Mouse (Mus musculus): ENCODE data around the gene E130114P18Rik. TPM values are rescaled to one million over a fixed set of nuclear protein-coding genes. Genes with fewer than 3 reads are reported as not detected.

Gene E130114P18Rik
- polyA plus RNA-seq, 1 experiment from 2014 or later = 1.6 TPM

DNA sequence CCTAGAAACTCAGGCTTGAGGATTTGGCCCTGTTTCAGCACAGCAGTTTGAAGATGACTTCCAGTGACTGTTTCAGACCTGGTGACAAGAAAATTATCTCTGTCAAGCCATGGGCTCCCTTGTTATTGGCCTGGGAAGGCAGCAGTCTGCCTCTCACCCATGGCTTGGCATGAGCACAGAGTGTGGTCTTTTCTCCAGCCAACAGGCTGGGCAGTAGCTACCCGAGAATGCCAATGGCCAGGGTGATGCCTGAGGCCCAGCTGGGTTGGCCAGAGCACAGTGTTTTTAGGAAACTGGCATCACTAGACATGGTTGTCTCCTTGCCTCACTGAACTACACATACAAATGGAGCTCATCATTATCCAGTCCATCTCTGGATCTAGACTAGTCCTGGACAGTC, 157.5 kb downstream of the E130114P18Rik start:
- Histone ChIP-seq H3K4me2 (replicated peaks; ENCODE audit: low read depth) (no peak overlapping the region), H3K27me3 (replicated peaks; ENCODE audit: control insufficient read depth, insufficient read depth, low read length) (no peaks in the 10 kb centered on the region), H3K4me1 (replicated peaks; ENCODE audit: control insufficient read depth, insufficient read depth, low read length) (no peaks in the 10 kb centered on the region; the same call in 1 of the 2 replicates), H3K9me3 (ENCODE audit: control insufficient read depth) (no peaks in the 10 kb centered on the region), H3K4me3 (ENCODE audit: low read depth, low read length) (no peak overlapping the region), H3K36me3 (ENCODE audit: control insufficient read depth, insufficient read depth) (no peaks in the 10 kb centered on the region), H3K9ac (ENCODE audit: low read depth, low read length) (no peak overlapping the region), H3K27ac (ENCODE audit: low read depth, low read length) (no peak overlapping the region)
- 83% methylated on average over 1 of the region's 1 CpGs for WGBS
- no peak for ATAC-seq
- TF ChIP-seq CTCF (IDR thresholded peaks at IDR 0.05; ENCODE audit: low read depth) = no peak

DNA sequence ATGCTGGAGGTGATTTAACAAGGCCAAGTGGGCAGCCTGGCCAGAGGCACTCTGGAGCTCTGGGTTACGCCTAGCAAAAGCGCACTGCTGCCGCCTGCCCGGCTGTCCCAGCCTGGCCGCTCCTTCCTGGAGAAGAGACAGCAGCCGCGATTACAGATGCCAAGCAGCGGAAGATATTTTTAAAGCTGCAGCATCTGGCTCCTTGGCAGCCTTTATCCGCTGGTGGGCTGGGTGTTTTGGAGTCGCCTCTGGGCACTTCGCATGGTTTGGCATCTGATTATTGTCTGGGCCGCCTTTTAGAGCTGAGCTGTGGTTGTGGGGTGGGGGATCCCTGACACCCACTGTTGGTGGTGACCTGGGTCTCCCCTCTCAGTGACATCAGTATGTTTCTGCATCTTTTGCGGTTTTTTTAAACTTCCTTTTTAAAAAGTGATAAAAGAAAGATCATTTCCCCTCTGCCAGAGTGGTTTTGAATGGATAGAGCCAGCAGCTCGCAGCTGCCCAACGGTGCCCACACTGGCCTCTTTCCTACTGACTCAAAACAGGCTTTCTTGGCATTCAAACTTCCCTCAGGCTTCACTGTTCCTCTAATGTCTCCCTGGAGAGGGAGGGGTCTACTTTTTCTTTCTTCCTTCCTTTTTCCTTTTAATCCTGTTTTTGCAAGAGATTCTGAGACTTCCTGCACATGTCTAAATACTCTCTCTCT, 159.1 kb downstream of the E130114P18Rik start:
- H3K4me1 ChIP-seq (replicated peaks; ENCODE audit: control insufficient read depth, insufficient read depth, low read length) = no peaks in the 10 kb centered on the region
- H3K27ac ChIP-seq (ENCODE audit: low read depth, low read length) = no peak overlapping the region
- ATAC-seq = no peak
- H3K4me2 ChIP-seq (replicated peaks; ENCODE audit: low read depth) = no peak overlapping the region
- H3K27me3 ChIP-seq (replicated peaks; ENCODE audit: control insufficient read depth, insufficient read depth, low read length) = no peaks in the 10 kb centered on the region
- H3K4me3 ChIP-seq (ENCODE audit: low read depth, low read length) = no peak overlapping the region
- no peaks in the 10 kb centered on the region for H3K9me3 ChIP-seq (ENCODE audit: control insufficient read depth)
- TF ChIP-seq CTCF (IDR thresholded peaks at IDR 0.05; ENCODE audit: low read depth) = peak; percentile 36
- WGBS = 60% methylated on average over 15 of the region's 15 CpGs
- no peaks in the 10 kb centered on the region for H3K36me3 ChIP-seq (ENCODE audit: control insufficient read depth, insufficient read depth)
- H3K9ac ChIP-seq (ENCODE audit: low read depth, low read length) = no peak overlapping the region

DNA sequence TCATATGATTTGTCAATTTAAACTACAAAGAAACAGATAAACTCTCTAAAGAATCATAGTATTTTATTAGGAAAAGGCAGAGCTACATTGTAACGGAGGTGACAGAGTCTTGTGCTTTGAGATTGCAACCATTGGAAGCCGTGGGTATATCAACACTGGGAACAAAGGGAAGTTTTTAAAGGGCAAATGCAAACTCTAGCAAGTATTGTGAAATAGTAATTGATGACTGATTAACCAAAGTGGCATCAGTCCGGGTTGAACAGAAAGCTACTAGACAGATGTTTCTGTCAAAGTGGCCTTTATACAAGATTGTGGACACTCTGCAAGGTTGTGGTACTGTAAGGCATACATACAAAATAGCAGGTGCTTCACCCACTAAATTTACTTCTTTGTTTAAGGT, 162.8 kb downstream of the E130114P18Rik start:
- no peak overlapping the region for H3K9ac ChIP-seq (ENCODE audit: low read depth, low read length)
- no peaks in the 10 kb centered on the region for H3K27me3 ChIP-seq (replicated peaks; ENCODE audit: control insufficient read depth, insufficient read depth, low read length)
- H3K4me3 ChIP-seq (ENCODE audit: low read depth, low read length) = no peak overlapping the region
- TF ChIP-seq CTCF (IDR thresholded peaks at IDR 0.05; ENCODE audit: low read depth) = no peak
- H3K4me2 ChIP-seq (replicated peaks; ENCODE audit: low read depth) = no peak overlapping the region
- no peaks in the 10 kb centered on the region for H3K4me1 ChIP-seq (replicated peaks; ENCODE audit: control insufficient read depth, insufficient read depth, low read length)
- 39% methylated on average over 3 of the region's 3 CpGs for WGBS
- H3K36me3 ChIP-seq (ENCODE audit: control insufficient read depth, insufficient read depth) = no peaks in the 10 kb centered on the region
- H3K27ac ChIP-seq (ENCODE audit: low read depth, low read length) = no peak overlapping the region
- no peaks in the 10 kb centered on the region for H3K9me3 ChIP-seq (ENCODE audit: control insufficient read depth)
- ATAC-seq = peak; percentile 31; the same call in 1 of the 2 replicates

DNA sequence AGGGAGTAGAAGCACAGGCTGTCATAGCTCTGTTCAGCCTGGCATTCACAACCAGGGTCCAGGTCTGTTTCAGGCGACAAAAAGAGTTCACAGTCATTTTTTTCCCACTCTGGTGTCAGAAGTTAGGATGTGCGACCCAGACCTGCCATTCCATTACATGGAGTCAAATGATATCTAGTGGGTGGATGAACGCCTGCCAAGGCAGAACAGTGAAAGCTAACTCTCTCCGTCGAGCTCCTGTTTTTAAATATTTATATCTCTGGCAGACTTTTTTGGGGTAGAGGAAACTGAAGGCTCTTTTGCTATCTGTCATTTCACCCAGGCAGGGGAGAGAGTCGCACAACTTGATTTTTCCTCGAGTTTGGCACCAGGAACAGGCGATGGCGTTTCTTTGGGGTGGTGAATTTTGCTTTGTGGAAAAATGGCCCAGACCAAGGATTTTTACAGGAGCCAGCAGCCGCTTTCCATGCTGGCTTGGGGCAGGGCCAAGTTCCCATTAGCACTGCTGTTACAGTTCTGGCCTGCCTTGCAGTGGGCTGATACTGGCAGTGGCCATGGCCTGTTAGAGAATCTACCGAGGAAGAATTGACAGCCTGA, 166.5 kb downstream of the E130114P18Rik start:
- WGBS = 61% methylated on average over 11 of the region's 11 CpGs
- no peak for ATAC-seq
- TF ChIP-seq CTCF (IDR thresholded peaks at IDR 0.05; ENCODE audit: low read depth) = no peak
- H3K9me3 ChIP-seq (ENCODE audit: control insufficient read depth) = no peaks in the 10 kb centered on the region
- H3K4me3 ChIP-seq (ENCODE audit: low read depth, low read length) = no peak overlapping the region
- no peak overlapping the region for H3K9ac ChIP-seq (ENCODE audit: low read depth, low read length)
- H3K27me3 ChIP-seq (replicated peaks; ENCODE audit: control insufficient read depth, insufficient read depth, low read length) = no peaks in the 10 kb centered on the region
- H3K4me2 ChIP-seq (replicated peaks; ENCODE audit: low read depth) = no peak overlapping the region
- H3K4me1 ChIP-seq (replicated peaks; ENCODE audit: control insufficient read depth, insufficient read depth, low read length) = no peaks in the 10 kb centered on the region
- no peaks in the 10 kb centered on the region for H3K36me3 ChIP-seq (ENCODE audit: control insufficient read depth, insufficient read depth)
- no peak overlapping the region for H3K27ac ChIP-seq (ENCODE audit: low read depth, low read length)

DNA sequence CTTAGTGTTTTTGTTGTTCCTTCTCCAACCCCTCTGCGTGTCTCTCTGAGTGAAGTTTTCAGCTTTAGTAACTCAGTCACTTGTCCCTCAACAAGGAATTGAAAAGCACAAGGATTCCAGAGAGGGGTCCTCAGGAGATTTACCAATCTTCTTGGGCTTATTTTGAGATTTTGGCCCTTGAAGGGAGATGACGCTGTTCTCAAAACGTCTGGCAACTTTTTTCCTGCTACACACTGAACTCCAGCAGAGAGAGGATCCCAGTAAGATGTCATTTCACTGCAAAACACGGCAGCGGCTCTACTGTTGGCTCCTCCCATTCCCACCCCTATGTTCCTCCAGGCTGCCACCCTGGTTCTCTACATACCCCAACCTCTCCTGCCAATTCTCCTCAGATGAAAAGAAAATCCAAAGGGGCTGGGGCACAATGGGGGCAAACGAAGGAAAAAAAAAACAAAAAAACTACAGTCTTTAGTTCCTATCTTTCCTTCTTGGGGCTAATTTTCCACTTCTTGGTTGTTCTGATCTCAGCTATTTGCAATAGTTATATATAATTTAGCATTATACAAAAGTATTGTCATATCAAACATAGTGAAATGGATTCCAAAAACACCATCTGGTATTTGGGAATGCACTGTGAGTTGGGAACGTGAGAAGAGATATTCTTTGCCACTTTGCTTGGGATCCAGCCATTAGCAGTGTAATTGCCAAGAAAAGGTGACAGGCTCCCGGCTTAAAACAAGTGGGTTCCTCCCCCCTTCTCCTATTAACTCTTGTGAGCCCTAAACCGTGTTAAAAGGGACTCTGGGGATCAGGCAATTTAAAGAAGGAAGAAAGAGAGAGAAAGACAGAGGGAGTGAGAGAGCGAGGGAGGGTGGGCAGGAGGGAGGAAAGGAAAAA, 167.8 kb downstream of the E130114P18Rik start:
- no peaks in the 10 kb centered on the region for H3K36me3 ChIP-seq (ENCODE audit: control insufficient read depth, insufficient read depth)
- ATAC-seq = no peak

DNA sequence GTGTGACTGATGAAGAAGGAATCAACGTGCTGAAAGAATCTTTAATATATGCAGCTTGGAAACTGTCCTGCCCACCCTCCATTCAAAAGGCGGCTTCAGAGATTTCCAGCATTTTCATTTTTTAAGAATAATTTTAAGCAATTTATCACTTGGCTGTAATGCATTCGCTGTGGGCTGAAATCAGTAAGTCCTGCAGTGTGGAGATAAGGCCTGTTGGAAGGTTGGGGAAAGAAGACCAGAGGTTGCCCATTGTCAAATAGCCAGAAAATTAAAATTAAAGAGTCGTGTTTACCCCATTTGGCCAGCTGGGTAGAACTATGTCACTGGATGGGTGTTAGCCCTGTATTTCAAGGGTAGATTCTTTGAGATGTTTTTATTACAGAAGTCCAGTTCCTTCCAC, 168.5 kb downstream of the E130114P18Rik start:
- no peaks in the 10 kb centered on the region for H3K36me3 ChIP-seq (ENCODE audit: control insufficient read depth, insufficient read depth)
- H3K4me1 ChIP-seq (replicated peaks; ENCODE audit: control insufficient read depth, insufficient read depth, low read length) = no peaks in the 10 kb centered on the region
- no peak for TF ChIP-seq CTCF (IDR thresholded peaks at IDR 0.05; ENCODE audit: low read depth)
- H3K4me3 ChIP-seq (ENCODE audit: low read depth, low read length) = no peak overlapping the region
- WGBS = 87% methylated on average over 4 of the region's 4 CpGs
- no peak overlapping the region for H3K4me2 ChIP-seq (replicated peaks; ENCODE audit: low read depth)
- no peaks in the 10 kb centered on the region for H3K9me3 ChIP-seq (ENCODE audit: control insufficient read depth)
- H3K27me3 ChIP-seq (replicated peaks; ENCODE audit: control insufficient read depth, insufficient read depth, low read length) = no peaks in the 10 kb centered on the region
- no peak overlapping the region for H3K27ac ChIP-seq (ENCODE audit: low read depth, low read length)
- H3K9ac ChIP-seq (ENCODE audit: low read depth, low read length) = no peak overlapping the region
- no peak for ATAC-seq

More for the DNA sequence above, 167.8 kb downstream of the E130114P18Rik start:
- 50% methylated on average over 10 of the region's 10 CpGs for WGBS
- Histone ChIP-seq H3K4me3 (ENCODE audit: low read depth, low read length) (no peak overlapping the region), H3K9ac (ENCODE audit: low read depth, low read length) (no peak overlapping the region), H3K9me3 (ENCODE audit: control insufficient read depth) (no peaks in the 10 kb centered on the region), H3K4me1 (replicated peaks; ENCODE audit: control insufficient read depth, insufficient read depth, low read length) (no peaks in the 10 kb centered on the region), H3K4me2 (replicated peaks; ENCODE audit: low read depth) (no peak overlapping the region), H3K27ac (ENCODE audit: low read depth, low read length) (no peak overlapping the region), H3K27me3 (replicated peaks; ENCODE audit: control insufficient read depth, insufficient read depth, low read length) (no peaks in the 10 kb centered on the region)
- no peak for TF ChIP-seq CTCF (IDR thresholded peaks at IDR 0.05; ENCODE audit: low read depth)
